Mouse (Mus musculus) layer of hippocampus, adult 9-11 months (tissue): Measurements from ENCODE around the gene Eef1akmt2.

Experiments
- DNase-seq: peaks from one replicate; pipeline ENCODE4 v3.0.0; 2022

Eef1akmt2 gene

GRCm38 (mm10) chr7:132809721-132810120 is 42.8 kb downstream of the Eef1akmt2 start:
- no peak for DNase-seq

DNA sequence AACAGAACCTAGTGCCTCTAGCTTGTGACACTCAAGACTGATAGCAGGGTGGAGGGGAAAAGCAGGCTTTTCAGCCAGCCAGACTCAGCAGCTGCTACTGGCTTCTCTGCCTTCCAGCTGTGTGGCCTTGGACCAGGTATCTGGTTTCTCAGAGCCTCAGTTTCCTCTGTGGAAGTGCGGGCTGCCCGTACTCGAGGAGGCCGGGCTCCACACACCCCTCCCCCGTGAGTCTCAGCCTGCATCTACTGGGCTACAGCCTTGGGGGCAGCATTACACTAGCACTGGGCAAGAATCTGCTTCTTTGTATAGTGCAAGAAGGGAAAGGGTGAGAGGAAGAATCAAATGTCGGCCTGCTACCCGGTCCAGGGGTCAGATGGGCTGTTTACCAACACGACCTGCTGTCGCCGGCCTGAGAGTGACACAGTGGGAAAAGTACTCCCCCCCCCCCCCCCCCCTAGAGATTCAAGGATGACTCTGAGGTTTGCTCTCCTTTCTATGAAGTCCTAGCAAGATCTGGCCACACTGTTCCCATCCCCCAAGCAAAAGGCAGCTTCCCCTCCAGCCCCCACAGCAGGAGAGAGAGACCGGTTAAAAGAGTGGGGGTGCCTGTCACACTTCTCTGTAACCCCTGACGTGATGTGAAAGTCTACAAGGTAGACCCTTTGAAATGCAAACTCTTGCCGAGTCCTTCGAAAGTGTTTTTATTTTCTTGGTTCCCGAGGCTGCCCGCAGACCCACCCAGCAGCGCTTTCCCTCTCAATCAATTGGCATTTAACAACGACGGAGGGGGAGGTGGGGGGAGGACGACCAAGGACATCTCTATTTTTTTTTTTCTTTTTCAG is 43.4 kb downstream of the Eef1akmt2 start:
- no peak for DNase-seq

- no peak for DNase-seq
These were observed 44.2 kb downstream of the Eef1akmt2 start for GRCm38 (mm10) chr7:132808051-132808796.

DNA sequence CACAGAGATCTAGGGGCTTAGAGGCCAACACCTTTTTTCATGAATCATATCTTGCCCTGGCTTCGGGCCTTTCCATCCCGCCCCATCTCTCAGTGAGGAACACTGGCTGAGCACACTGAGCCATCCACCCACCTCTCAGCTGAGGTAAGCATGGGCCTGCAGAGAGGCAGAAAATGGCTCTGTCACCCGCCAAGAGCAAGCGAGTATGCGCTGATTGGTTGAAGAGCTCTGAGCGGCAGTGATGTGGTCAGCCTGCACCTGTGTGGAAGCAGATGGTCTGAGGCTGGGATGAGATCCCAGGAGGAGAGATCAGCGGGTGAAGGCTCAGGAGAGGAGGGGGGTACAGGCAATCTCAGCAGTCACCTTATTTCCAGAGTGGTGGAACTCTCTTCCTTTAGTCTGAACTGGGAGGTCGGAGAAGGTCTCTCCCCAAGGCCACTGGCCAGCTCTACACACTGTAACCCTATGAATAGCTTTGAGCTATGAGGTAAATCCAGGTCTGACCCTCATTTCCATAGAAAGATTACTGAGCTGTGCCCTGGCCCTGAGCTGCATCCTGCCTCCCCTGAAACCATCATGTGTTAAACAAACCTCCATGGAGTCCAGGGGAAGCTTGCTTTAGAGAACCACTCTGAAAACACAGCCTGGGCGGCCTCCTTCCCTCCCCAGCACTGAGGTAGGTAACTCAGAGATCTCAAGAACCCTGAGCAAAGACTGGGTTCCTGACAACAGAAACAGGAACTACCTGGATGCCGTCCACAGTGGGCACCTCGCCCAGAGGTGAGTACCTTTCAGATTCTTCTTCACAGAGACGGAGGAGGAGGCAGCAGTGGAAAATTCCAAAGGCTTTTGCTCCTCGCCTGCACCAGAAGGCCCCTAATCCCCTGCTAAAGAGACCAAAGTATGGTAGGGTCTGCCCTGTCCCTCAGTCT is 45.3 kb downstream of the Eef1akmt2 start:
- no peak for DNase-seq

DNA sequence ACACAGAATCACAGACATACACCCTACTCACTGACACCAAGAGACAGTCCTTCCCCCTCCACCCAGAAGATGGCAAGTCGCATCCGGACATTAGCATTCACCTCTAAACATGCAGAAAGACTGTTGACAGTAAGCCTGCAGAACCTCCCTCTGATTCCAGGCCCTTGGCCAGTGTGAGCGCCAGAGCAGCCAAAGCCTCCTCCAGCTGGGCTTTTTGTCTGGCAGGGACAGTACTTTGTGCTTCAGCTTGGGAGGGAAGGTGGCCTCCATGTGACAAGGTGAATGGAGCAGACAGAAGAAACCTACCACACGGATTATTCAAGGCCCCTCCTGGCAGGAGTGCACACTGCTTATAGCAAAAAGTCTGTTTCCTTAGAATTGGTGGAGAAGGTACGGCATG is 46.2 kb downstream of the Eef1akmt2 start:
- DNase-seq, result no peak

DNA sequence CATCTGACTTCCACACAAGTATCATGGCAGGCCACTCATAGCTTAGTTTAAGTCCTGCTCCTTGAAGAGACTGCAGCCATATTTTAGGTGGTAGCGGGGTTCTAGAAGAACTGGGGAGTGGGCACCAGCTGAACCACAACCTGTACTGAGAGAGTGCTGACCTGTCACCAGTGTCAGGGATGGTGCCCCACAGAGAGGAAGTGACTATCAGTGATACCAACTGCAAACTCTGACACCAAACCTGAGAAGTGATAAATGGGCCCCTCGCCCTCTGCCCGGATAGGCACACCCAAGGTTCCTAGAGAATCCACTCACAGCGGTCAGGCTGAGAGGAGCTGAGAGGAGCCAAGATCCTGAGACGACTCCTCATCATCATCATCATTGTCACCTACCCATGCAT is 47.5 kb downstream of the Eef1akmt2 start:
- no peak for DNase-seq

- no peak for DNase-seq
These were observed 48.0 kb downstream of the Eef1akmt2 start for GRCm38 (mm10) chr7:132804461-132804860.

DNA sequence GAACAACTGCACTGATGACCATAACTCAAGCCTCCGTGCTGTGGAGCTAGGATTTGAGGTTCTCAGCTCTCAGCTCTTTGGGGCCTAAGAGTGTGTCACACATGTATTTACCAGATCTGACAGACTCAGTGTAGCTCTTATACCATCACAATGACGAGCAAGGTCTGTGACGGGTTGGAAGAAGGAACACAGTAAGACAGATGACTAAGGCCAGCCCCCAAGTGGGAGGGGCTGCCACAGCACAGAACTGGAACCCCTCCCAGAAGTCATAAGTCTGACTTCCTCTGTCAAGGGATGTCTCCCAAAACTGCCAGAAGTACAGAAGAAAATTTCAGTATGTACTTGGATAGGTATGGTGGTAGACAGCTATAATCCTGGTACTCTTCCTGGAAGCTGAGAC is 48.5 kb downstream of the Eef1akmt2 start:
- no peak for DNase-seq

GRCm38 (mm10) chr7:132803336-132803735 is 49.1 kb downstream of the Eef1akmt2 start:
- DNase-seq, result no peak

DNA sequence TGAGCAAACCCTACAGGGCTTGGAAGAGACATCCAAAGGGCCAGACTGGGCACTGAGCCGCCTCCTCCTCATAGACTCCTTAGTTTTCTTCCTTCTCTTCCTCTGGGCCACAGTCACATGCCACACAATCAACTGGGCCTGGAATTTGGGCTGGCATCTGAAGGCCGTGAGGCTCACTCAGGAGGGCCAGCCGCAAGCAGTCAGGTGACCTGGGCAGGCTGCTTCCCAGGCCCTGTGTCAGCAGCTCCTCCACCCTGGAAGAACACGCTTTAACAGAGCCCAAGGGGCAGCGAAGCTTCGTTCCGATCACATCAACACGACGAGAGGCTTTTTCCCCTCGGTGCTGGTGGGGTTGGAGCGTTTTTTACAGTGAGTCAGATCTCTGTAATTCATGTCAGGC is 49.8 kb downstream of the Eef1akmt2 start:
- DNase-seq, result no peak

GRCm38 (mm10) chr7:132802066-132802465 is 50.4 kb downstream of the Eef1akmt2 start:
- DNase-seq, result no peak

GRCm38 (mm10) chr7:132801509-132801908 is 51.0 kb downstream of the Eef1akmt2 start:
- DNase-seq, result no peak

DNA sequence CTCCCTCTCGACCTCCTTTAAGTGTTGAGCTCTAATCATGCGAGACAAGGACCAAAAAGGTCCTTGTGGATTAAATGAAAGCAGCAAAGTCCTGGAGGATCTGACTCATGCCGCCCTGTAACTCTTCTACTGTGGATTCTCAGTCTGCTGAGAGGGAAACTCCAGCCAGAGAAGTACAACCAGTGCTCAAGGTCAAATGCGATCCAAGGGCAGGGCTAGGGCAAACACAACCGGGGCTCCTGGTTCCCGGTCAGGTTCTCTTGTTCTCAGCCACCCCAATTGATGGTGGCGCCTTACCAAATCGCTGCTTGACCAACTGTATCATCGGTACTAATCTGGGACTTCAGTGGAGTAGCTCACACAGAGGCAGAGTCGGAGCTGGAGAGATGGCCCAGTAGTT is 51.6 kb downstream of the Eef1akmt2 start:
- DNase-seq, result no peak

- no peak for DNase-seq
These were observed 53.1 kb downstream of the Eef1akmt2 start for GRCm38 (mm10) chr7:132799119-132800016.

GRCm38 (mm10) chr7:132795141-132795540 is 57.3 kb downstream of the Eef1akmt2 start:
- DNase-seq, result no peak

GRCm38 (mm10) chr7:132793467-132793866 is 59.0 kb downstream of the Eef1akmt2 start:
- peak; percentile 91 for DNase-seq

DNA sequence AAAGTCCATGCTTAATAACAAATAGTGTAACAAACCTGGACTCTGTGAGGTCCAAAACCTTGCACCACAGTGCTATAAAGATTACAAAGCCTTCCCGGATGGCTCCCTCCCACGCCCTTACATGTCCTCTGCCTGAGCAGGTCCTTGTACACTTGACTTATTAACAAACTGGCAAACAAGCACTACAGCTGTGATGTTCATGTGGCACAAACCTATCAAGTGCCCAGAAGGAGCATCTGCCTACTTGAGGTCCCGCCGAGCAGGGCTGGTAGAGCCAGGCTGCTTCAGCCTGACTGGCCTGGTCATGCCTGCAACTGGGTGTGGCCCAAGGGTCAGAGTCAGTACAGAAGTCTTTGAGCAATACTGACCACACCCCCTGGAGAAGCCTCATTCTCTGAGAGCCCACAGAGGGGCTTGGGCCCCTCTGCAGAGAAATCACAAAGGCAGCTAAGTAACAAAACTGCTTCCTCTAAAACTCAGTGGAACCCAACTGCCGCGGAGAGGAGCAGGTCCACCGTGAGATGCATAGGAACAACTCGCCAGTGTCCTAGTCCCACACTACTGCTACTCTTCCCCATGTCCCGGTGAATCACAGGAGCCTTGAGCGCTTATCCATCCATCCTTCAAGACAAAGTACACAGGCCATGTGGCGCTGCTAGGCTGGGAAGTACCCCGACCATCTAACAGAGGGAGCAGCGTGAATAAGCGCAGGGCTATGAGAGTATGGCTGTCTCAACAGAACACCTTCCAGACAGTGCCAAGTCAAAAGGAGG is 61.8 kb downstream of the Eef1akmt2 start:
- DNase-seq, result no peak

DNA sequence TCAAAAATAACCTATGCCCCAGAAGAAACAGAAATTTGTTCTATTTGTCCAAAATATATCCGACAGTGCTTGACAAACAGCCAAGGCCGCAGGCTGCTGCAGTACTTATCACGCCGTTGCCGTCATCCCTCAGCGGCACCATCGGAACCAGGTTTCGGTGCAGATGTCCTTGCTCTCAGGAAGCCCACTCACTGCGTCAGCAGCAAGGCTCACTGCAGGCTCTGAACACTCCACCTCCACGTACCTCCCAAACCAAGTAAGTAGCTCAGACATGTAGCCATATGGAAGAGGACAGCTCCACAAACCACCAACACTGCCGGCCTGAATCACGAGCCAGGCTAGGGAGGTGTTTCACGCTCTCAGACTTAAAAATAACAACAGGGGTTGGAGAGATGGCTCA is 63.6 kb downstream of the Eef1akmt2 start:
- DNase-seq, result peak; percentile 92

- DNase-seq, result no peak
These were observed 64.8 kb downstream of the Eef1akmt2 start for GRCm38 (mm10) chr7:132787496-132788190.

DNA sequence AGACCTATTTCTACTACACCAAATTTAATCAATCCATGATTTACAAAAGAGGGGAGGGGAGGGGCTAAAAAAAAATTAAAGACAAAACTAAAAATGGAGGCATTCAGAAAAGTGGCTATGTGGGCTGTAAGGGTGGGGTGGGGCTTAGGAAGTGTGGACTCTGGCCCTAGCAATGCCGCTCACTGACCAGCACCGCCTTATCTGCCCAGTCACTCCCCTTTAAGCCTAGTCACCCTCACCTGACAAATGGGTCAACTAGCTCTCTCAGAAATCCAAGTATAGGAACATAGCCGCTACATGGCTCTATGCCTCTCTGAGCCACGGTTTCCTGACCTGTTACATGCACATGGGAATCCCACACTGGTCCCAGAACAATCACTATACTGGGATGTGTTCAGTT is 65.5 kb downstream of the Eef1akmt2 start:
- DNase-seq, result no peak

DNA sequence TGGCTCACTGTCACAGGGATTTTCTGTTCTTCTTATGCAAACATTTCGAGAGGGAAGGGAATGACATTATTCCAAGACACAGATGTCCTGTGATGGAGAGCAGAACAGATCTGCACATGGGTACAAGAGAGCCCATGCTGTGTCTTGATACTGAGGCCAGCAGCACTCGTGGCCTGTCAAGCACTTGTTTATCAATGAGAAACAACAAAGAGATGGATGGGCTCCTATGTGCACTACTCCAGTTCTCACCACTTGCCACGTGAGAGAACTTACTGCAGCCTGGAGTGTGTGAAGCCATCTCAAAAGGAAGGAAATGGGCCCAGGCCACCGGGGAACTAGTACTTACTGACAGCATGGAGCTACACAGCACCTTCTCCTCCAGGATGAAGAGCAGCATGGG is 66.0 kb downstream of the Eef1akmt2 start:
- DNase-seq, result no peak
